Mouse (Mus musculus): ENCODE data around the gene Fkbp7.

Gene Fkbp7

GRCm38 (mm10) chr2:76672966-76673392 lies at the start of gene Fkbp7:
Fkbp7 (minus strand) TSS chr2:76673116.
- WGBS = under 1% methylated on average over 17 of the region's 17 CpGs

GRCm38 (mm10) chr2:76719650-76720049 lies 46.7 kb upstream of the Fkbp7 start:
- 97% methylated on average over 14 of the region's 14 CpGs for WGBS

GRCm38 (mm10) chr2:76714984-76715383 lies 42.1 kb upstream of the Fkbp7 start:
- 71% methylated on average over 8 of the region's 8 CpGs for WGBS

- WGBS = 88% methylated on average over 3 of the region's 3 CpGs
Measured at GRCm38 (mm10) chr2:76708512-76708911, 35.6 kb upstream of the Fkbp7 start.

- WGBS = 78% methylated on average over 13 of the region's 13 CpGs
Measured at GRCm38 (mm10) chr2:76705655-76706054, 32.7 kb upstream of the Fkbp7 start.

- 91% methylated on average over 5 of the region's 5 CpGs for WGBS
Measured at GRCm38 (mm10) chr2:76702751-76703150, 29.8 kb upstream of the Fkbp7 start.

GRCm38 (mm10) chr2:76702188-76702587 lies 29.3 kb upstream of the Fkbp7 start:
- 98% methylated on average over 3 of the region's 3 CpGs for WGBS

- WGBS = 68% methylated on average over 6 of the region's 6 CpGs
Measured at GRCm38 (mm10) chr2:76695290-76695689, 22.4 kb upstream of the Fkbp7 start.

GRCm38 (mm10) chr2:76693765-76694164 lies 20.8 kb upstream of the Fkbp7 start:
- 65% methylated on average over 5 of the region's 5 CpGs for WGBS

GRCm38 (mm10) chr2:76690436-76691204 lies 17.7 kb upstream of the Fkbp7 start:
- 70% methylated on average over 12 of the region's 12 CpGs for WGBS

GRCm38 (mm10) chr2:76688162-76688561 lies 15.2 kb upstream of the Fkbp7 start:
- WGBS = 65% methylated on average over 7 of the region's 7 CpGs

GRCm38 (mm10) chr2:76687608-76688007 lies 14.7 kb upstream of the Fkbp7 start:
- 80% methylated on average over 3 of the region's 3 CpGs for WGBS

GRCm38 (mm10) chr2:76686986-76687385 lies 14.1 kb upstream of the Fkbp7 start:
- WGBS = 65% methylated on average over 3 of the region's 3 CpGs

GRCm38 (mm10) chr2:76682301-76682700 lies 9.4 kb upstream of the Fkbp7 start:
- WGBS = 89% methylated on average over 8 of the region's 8 CpGs

GRCm38 (mm10) chr2:76676401-76677226 lies 3.7 kb upstream of the Fkbp7 start:
- WGBS = 38% methylated on average over 13 of the region's 13 CpGs

- WGBS = 8% methylated on average over 4 of the region's 4 CpGs
Measured at GRCm38 (mm10) chr2:76675949-76676348, 3.0 kb upstream of the Fkbp7 start.

GRCm38 (mm10) chr2:76675451-76675850 lies 2.5 kb upstream of the Fkbp7 start:
- under 1% methylated on average over 44 of the region's 44 CpGs for WGBS

- WGBS = 4% methylated on average over 51 of the region's 52 CpGs
Measured at GRCm38 (mm10) chr2:76674725-76675427, 2.0 kb upstream of the Fkbp7 start, which contains the start of gene Plekha3. Plekha3 (plus strand) TSS chr2:76675281.

- 33% methylated on average over 7 of the region's 7 CpGs for WGBS
Measured at GRCm38 (mm10) chr2:76673472-76674081, 661 bp upstream of the Fkbp7 start.

- 16% methylated on average over 9 of the region's 9 CpGs for WGBS
Measured at GRCm38 (mm10) chr2:76672134-76672745, 676 bp downstream of the Fkbp7 start.

- 73% methylated on average over 6 of the region's 6 CpGs for WGBS
Measured at GRCm38 (mm10) chr2:76671641-76672040, 1.3 kb downstream of the Fkbp7 start.
